Mouse (Mus musculus): ENCODE results near the gene Mex3b. TPM values are rescaled to one million over a fixed set of nuclear protein-coding genes. Genes with fewer than 3 reads are reported as not detected.
A peak's percentile ranks its signal among the peaks of the same experiment; 100 is the strongest.

Mex3b gene
- total RNA-seq (2022) = under 1 TPM; 0.11 to 0.25 (median 0.19) TPM

DNA sequence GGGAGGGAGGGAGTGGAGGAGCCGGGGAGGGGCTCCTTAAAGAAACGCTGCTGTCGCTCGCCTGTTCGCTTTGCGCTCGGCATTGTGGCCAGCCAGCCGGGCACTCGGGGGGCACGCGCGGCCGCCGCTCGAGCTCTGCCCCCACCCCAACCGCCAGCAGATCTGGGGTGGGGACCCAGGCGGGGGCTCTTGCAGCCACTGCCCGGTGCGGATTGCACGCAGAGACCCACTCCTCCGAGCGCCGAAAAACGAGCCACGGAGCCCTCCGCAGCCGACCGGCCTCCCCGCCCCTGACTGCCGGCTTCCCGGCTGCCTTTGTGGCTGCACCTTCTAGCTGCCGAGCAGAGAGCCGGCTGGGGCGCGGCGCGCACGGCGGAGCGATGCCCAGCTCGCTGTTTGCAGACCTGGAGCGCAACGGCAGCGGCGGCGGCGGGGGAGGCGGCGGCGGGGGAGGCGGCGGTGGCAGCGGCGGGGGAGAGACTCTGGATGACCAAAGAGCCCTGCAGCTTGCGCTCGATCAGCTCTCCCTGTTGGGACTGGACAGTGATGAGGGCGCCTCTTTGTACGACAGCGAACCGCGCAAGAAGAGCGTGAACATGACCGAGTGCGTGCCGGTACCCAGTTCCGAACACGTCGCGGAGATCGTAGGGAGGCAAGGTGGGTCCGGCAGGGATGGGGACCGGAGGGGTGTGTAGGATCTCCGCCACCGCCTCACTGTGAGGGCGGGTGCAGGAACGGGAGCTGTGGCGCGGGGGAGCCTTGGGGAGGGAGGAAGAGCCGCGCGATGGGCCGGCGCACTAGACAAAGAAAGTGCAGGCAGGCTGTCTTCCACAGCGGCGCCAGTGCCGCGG, at the start of gene Mex3b:
Gene Mex3b (plus strand): TSS at position 63 of the 851 bp plus-strand sequence.
- peak; percentile 9 to 11 for DNase-seq (ENCODE audit: low spot score in 2 of 2)

- DNase-seq (ENCODE audit: low spot score in 2 of 2) = no peak
Measured at GRCm38 (mm10) chr7:82819541-82819940, 47.6 kb upstream of the Mex3b start.

GRCm38 (mm10) chr7:82820661-82821060, 46.5 kb upstream of the Mex3b start:
- no peak for DNase-seq (ENCODE audit: low spot score in 2 of 2)

- DNase-seq (ENCODE audit: low spot score in 2 of 2) = no peak
Measured at GRCm38 (mm10) chr7:82821501-82821900, 45.6 kb upstream of the Mex3b start.

DNA sequence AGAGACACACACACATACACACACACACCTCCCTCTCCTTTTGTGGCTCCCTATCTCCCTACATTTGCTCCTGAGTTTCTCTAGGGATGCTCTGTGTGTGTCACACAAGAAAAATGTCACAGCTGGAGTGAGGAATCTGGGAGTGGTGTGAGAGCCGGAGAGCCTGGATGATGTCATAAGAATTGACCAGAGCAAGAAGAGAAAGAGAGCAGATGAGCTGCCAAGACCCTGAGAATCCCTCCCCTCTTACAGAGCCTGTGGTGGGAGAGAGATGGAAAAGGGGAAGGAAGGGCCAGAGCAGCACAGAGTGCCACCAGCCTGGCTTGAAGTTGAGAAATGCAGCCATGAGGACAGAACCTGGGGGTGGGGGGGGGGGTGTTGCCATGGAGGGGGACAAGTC, 44.6 kb upstream of the Mex3b start:
- no peak for DNase-seq (ENCODE audit: low spot score in 2 of 2)

DNA sequence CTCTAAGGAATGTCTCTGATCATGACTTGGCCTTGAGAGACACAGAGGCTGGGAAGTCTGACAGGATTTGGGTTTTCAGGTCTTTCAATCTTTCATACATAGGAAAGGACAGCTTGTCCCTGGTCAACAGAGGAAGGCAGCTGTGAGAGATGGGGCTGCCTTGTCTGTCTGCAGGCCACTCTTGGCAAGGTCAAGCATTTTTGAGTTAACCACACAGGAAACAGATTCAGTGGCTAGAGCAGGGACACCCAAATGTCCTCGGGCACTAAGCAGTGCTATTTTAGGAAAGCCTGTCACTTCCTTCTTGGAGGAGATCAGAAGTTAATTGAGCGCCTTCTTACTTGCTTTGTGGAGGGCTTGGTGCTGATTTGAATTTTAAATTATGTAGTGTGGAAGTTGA, 38.9 kb upstream of the Mex3b start:
- no peak for DNase-seq (ENCODE audit: low spot score in 2 of 2)

GRCm38 (mm10) chr7:82829516-82829915, 37.6 kb upstream of the Mex3b start:
- DNase-seq (ENCODE audit: low spot score in 2 of 2) = no peak

DNA sequence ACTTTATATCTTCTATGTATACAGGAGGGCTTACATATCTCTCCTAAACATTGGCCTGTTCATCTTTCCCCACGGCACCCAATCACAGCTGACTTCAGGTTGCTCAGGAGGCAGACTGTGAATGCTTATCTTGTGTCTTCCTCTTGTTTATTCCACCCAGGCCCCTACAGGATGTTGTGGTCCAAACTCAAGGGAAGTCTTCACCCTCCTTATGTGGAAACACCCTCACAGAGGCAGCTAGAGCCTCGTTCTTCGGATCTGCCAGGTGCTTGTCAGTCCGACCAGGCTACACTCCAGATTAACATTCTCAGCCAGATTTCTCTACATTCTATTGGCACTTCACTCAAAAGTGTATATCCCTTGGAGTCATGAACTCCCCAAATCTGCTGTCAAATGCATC, 32.7 kb upstream of the Mex3b start:
- no peak for DNase-seq (ENCODE audit: low spot score in 2 of 2)

GRCm38 (mm10) chr7:82838414-82838813, 28.7 kb upstream of the Mex3b start:
- no peak for DNase-seq (ENCODE audit: low spot score in 2 of 2)

DNA sequence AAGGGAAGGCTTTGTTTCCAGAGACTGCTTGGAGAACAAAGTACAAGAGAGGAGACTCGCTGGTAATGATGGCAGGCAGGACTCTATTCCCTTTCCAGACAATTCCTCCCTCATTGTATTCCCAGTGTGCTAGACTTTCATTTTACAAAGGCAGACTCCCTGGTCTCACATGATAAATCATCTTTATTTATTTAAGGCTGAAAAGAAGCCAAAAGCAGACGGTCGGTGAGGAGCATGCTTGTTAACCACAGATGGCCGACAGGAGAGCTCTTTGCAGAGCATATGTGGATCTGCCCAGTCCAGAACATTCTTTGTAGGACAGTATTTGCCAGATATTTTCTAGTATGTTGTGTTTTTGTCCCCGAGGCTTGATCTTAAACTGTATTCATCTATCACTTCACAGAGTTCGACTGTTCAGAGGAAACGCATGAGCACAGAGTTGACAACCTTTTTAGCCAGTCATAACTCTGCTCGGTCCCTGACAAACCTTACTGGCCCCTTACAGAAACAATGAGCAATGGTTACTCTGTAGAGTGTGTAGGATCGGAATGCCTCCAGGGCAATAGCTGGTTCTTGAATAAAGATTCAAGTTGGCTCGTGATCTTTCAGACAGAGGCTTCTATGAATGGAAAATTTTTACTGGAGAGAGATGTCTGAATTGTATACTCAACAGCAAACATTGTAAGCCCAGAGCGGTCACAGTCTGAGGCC, 28.0 kb upstream of the Mex3b start:
- DNase-seq (ENCODE audit: low spot score in 2 of 2) = no peak

- DNase-seq (ENCODE audit: low spot score in 2 of 2) = no peak
Measured at GRCm38 (mm10) chr7:82842222-82842920, 24.8 kb upstream of the Mex3b start.

GRCm38 (mm10) chr7:82850756-82851155, 16.4 kb upstream of the Mex3b start:
- no peak for DNase-seq (ENCODE audit: low spot score in 2 of 2)

DNA sequence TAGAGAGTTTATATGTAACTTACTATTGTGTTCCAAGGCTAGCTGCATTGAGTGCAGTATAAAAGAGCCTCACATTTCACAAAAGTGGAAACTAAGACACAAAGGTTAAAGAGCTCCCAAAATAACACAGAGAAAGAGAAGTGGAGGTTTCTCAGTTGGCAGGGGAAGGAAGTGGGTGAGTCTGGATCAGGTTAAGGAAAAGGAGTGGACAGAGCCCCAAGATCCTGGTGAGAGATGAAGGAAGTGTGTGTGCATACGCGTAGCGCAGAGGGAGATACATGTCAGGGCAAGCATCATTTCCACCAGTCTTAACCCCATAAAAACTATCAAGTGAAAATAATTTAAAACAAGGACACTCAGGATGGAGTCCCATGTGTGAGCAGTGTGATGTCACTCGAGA, 15.5 kb upstream of the Mex3b start:
- DNase-seq (ENCODE audit: low spot score in 2 of 2) = no peak

- DNase-seq (ENCODE audit: low spot score in 2 of 2) = no peak
Measured at GRCm38 (mm10) chr7:82854195-82854766, 12.9 kb upstream of the Mex3b start.

DNA sequence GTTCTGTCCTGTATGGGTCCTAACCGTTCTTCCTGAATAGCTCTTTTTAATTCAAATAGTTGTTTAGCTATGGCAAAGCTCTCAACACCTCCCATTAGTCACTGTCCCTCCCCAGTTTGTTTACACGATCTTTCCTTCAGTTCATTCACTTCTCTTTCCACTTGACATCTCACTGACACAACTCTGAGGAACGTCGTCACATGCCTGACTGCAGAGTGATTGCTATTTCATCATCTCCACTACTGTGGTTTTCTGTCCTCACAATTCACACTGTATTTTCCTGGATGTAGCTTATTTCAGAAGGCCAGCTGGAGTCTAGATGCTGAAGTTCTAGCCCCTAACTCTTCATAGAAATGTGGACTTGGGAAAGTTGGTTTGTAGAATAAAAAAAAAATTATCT, 8.5 kb upstream of the Mex3b start:
- DNase-seq (ENCODE audit: low spot score in 2 of 2) = no peak

GRCm38 (mm10) chr7:82860626-82861025, 6.5 kb upstream of the Mex3b start:
- no peak for DNase-seq (ENCODE audit: low spot score in 2 of 2)

DNA sequence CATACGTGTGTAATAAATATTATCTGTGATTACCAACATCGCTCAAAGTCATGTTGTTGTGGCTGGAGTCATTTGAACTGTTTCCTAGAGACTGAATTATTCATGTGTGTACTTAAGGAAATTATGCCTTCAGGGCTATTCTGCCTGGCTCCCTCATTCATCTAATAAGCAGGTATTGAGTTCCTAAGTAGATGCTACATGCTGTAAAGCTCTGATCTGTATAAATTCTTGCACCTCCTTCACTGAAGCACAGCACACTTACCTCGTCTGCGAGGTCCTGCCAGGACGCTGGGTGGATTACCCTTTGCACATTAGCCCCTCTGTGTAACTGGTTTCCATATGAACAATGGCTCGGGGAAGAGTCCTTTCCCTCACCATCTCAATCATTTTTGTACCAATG, 3.8 kb upstream of the Mex3b start:
- DNase-seq (ENCODE audit: low spot score in 2 of 2) = no peak

DNA sequence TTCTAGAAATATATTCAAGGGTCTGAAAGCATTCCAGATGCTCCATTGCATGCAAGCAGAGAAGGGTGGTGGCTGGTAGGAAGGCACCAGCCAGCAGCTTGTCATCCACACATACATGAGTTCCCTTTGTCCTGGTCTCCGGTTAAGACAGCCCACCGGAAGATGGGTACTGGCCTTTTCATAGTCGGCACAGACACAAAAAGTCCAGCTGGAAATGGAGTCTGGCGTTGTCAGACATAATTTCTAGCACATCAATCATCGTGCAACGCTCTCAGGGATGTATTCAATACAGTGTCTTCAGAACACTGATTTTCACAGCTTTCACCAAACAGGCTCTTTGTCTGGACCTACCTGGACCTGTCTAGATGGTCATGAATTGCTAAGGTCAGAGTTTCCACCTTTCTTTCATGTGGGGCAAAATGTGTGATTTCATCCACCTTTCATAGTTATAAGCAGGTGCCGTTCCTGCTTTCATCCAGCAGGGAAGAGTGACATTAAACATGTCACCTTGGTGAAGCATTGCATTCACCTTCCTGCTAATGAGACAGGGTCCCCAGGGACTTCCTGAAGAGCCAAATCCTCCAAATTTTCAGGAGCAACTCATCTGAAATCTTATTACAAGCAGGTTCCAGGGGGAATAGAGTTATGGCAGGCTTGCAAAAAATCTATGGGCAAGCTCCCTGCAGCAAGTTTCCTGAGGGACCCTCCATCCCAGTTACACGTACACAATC, 2.7 kb upstream of the Mex3b start:
- no peak for DNase-seq (ENCODE audit: low spot score in 2 of 2)

DNA sequence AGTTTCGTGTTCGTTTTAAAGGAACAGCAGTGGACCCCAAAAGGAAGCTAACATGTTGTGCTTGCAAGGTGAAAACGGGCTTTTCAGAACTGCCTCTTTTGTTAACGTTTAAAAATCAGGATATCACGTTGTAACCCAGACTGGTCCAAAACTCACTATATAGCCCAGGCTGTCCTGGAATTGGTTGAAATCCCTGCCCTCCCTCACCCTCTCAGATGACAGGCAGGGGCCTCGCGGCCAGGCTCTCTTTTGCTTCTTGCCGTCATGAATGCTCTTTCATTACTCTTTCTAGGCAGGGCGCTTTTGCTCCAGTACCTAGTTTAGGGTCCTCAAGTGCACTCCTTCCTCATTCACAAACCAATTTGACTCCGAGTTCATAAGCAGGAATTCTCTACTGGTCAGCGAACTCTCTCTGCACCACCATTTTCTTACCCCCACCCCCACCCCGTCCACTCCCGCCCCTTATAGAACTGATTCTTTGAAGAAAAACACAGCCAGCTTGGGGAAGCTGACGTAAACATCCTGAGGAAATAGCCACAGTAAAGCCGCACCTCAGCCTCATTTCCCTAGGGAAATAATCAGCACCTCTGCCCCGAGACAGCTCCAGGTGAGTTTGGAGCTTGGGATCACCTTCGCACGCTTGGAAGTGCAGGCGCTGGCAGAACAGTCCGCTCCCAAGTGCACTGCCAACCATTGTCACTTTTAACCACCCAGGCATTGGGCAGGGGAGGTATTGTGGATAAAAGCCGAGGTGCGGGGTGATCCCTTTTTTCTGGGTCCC, 2.0 kb upstream of the Mex3b start:
- DNase-seq (ENCODE audit: low spot score in 2 of 2) = peak in 1 of 2 experiments; percentile 25

DNA sequence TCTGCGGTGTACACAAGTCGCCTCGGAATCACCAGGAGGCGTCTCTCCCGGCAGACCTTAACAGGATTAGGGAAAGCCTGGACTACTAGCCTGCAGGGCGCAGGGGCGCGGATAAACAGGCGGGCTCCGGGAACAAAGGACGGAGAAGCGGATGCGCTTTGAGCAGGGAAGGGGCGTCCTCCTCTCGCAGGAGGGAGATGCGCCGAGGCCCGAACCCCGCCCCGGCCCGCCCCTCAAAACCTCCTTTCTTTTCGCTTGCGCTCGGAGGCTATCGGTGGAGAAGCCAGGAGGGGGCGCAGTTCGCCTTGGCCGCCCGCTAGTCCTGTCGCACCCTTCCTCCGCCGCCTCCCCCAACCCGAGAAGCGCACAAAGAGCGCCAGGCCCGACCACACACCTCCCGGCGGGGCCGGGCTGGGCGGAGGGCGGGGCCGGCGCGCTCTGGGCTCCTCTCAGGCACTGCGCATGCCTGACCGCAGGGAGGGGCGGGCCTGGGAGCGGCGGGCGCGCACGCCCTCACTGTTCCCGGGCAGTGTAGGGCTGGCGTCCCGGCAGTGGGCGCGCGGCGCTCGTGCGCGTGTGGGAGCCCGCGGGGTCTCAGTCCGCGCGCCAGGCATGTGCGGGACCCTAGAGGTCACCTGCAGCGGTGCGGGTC, 1.2 kb upstream of the Mex3b start:
- DNase-seq (ENCODE audit: low spot score in 2 of 2) = peak; percentile 92 to 95

Measured in gastrocnemius, adult 8-10 months (tissue).